Mouse (Mus musculus): ENCODE data around the gene Tipin. TPM values are rescaled to one million over a fixed set of nuclear protein-coding genes. Genes with fewer than 3 reads are reported as not detected.

Tipin gene
- polyA plus RNA-seq, 1 experiment, result 40.8 TPM

DNA sequence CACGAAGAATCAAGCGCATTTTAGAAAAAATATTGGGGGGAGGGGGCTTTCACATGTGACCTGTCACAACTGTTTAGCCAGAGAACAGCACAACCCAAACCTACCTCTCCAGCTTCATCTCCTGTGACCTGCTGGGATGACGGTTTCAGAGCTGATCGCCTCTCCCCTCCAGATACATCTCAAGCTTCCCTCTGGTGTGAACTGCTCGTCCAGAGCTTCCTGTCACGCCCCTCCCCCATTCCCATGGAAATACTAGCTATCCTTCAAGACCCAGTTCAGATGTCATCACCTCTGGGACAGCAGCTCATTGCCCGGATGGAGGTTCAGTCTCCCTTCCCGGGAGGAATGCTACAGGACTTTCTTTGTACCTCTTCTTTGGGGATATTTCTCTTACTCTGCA, 40.7 kb upstream of the Tipin start:
- no peak for DNase-seq
- no peak overlapping the region for H3K4me3 ChIP-seq (replicated peaks; ENCODE audit: insufficient read depth, low read depth, low read length)
- 64% methylated on average over 8 of the region's 8 CpGs for WGBS

DNA sequence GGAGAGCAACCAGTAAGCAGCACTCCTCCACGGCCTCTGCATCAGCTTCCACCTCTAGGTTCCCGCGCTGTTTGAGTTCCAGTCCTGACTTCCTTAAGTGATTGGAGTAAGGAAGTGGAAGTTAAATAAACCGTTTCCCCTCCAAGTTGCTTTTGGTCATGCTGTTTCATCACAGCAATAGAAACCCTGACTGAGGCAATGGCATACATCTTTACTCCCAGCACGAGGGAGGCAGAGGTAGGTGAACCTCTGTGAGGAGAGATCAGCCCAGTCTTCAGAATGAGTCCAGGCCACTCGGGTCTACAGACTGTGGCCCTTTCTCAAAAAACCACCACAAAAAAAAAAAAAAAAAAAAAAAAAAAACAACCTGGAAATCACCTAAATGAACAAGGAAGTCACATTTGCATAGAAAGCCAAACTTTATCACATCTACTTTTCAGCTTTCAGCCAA, 39.0 kb upstream of the Tipin start:
- no peaks in the 10 kb centered on the region; the same call in 1 of the 2 replicates for H3K4me1 ChIP-seq (ENCODE audit: control insufficient read depth, insufficient read depth, low read length)
- WGBS, result 82% methylated on average over 6 of the region's 6 CpGs

More for the DNA sequence above, 40.7 kb upstream of the Tipin start:
- Histone ChIP-seq H3K27me3 (ENCODE audit: control insufficient read depth, insufficient read depth, low read length) (no peaks in the 10 kb centered on the region), H3K4me1 (ENCODE audit: control insufficient read depth, insufficient read depth, low read length) (no peaks in the 10 kb centered on the region; the same call in 1 of the 2 replicates), H3K27ac (ENCODE audit: insufficient read depth, low read length) (no peak overlapping the region)
- TF ChIP-seq CTCF (IDR thresholded peaks at IDR 0.05; ENCODE audit: borderline replicate concordance, insufficient read depth, low read depth, low read length) (no peak), POLR2A (IDR thresholded peaks at IDR 0.05; ENCODE audit: borderline replicate concordance, insufficient read depth, low read length) (no peak)

DNA sequence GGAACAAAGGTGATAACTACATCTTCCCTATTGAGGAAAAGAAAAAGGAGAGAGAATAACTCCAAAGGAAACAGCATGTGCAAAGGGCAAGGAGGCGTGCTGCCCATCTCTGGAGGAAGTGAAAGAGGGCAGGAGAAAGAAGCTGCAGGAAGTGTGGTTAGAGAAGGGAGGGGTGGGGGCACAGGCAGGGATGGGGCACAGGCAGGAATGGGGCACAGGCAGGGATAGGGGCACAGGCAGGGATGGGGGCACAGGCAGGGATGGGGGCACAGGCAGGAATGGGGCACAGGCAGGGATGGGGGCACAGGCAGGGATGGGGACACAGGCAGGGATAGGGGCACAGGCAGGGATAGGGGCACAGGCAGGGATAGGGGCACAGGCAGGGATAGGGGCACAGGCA, 32.0 kb upstream of the Tipin start:
- no peak for DNase-seq
- 90% methylated on average over 1 of the region's 1 CpGs for WGBS
- Histone ChIP-seq H3K4me3 (replicated peaks; ENCODE audit: insufficient read depth, low read depth, low read length) (no peak overlapping the region), H3K27ac (ENCODE audit: insufficient read depth, low read length) (no peak overlapping the region), H3K27me3 (ENCODE audit: control insufficient read depth, insufficient read depth, low read length) (no peaks in the 10 kb centered on the region), H3K4me1 (ENCODE audit: control insufficient read depth, insufficient read depth, low read length) (no peaks in the 10 kb centered on the region; the same call in 1 of the 2 replicates)
- TF ChIP-seq CTCF (IDR thresholded peaks at IDR 0.05; ENCODE audit: borderline replicate concordance, insufficient read depth, low read depth, low read length), result no peak
- TF ChIP-seq POLR2A (IDR thresholded peaks at IDR 0.05; ENCODE audit: borderline replicate concordance, insufficient read depth, low read length), result no peak

More for the DNA sequence above, 39.0 kb upstream of the Tipin start:
- TF ChIP-seq CTCF (IDR thresholded peaks at IDR 0.05; ENCODE audit: borderline replicate concordance, insufficient read depth, low read depth, low read length) (no peak), POLR2A (IDR thresholded peaks at IDR 0.05; ENCODE audit: borderline replicate concordance, insufficient read depth, low read length) (no peak)
- Histone ChIP-seq H3K4me3 (replicated peaks; ENCODE audit: insufficient read depth, low read depth, low read length) (no peak overlapping the region), H3K27ac (ENCODE audit: insufficient read depth, low read length) (no peak overlapping the region), H3K27me3 (ENCODE audit: control insufficient read depth, insufficient read depth, low read length) (no peaks in the 10 kb centered on the region)
- DNase-seq, result no peak

DNA sequence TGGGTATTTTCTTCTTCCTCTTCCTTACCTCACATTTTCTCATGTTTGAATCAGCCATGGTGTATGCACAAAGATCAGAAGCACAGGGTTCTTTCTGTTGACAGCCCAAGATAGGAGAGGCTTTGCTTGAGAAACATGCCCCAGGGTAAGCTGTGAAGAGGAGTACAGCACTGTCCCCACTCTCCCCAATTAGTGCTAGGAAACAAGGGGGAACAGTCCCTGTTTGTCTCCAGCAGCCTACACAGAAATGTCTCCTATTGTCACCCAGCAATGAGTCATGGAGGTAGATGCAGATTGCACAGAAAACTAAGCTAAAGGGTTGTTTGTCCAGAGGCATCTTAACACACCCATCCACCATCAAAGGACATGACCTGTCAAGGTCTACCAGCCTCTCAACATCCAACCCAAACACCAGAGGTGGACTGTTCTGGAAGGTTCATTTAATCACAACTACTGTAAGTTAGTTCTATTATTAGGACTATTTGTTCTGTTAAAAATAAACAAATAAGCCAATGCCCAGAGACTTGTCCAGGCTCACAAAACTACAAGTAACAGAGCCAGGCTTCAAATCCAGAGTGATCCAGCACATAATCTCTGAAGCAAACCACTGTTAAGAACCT, 31.2 kb upstream of the Tipin start:
- H3K4me1 ChIP-seq (ENCODE audit: control insufficient read depth, insufficient read depth, low read length), result no peaks in the 10 kb centered on the region; the same call in 1 of the 2 replicates
- no peak overlapping the region for H3K27ac ChIP-seq (ENCODE audit: insufficient read depth, low read length)
- no peak overlapping the region for H3K4me3 ChIP-seq (replicated peaks; ENCODE audit: insufficient read depth, low read depth, low read length)
- DNase-seq, result no peak
- TF ChIP-seq CTCF (IDR thresholded peaks at IDR 0.05; ENCODE audit: borderline replicate concordance, insufficient read depth, low read depth, low read length) (no peak), POLR2A (IDR thresholded peaks at IDR 0.05; ENCODE audit: borderline replicate concordance, insufficient read depth, low read length) (no peak)
- H3K27me3 ChIP-seq (ENCODE audit: control insufficient read depth, insufficient read depth, low read length), result no peaks in the 10 kb centered on the region

DNA sequence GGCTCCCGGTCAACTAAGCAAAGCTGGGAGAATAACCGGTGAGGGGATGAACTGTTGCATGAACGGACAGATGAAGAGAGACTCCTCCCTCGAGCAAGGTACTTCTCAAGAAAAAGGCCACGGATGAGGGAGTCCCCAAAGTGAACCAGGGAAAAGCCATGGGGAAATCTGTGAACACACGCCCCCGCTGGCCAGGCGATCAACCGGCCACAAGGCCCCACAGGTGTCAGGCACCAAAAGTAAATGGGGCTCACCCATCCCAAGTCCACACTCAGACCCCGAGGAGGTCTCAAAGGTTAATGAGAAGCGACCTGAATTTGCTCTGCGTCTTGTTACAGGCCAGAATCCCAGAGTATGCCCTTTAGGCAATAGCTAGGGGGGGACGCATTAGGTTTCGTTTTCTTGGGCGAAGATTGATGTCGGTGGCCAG, 28.8 kb upstream of the Tipin start:
- no peak for TF ChIP-seq CTCF (IDR thresholded peaks at IDR 0.05; ENCODE audit: borderline replicate concordance, insufficient read depth, low read depth, low read length)
- no peak for TF ChIP-seq POLR2A (IDR thresholded peaks at IDR 0.05; ENCODE audit: borderline replicate concordance, insufficient read depth, low read length)
- DNase-seq, result peak; percentile 27 to 49
- Histone ChIP-seq H3K4me1 (ENCODE audit: control insufficient read depth, insufficient read depth, low read length) (no peaks in the 10 kb centered on the region; the same call in 1 of the 2 replicates), H3K27ac (ENCODE audit: insufficient read depth, low read length) (no peak overlapping the region), H3K4me3 (replicated peaks; ENCODE audit: insufficient read depth, low read depth, low read length) (peak overlapping the region; percentile 73), H3K27me3 (ENCODE audit: control insufficient read depth, insufficient read depth, low read length) (no peaks in the 10 kb centered on the region)
- under 1% methylated on average over 16 of the region's 16 CpGs for WGBS

DNA sequence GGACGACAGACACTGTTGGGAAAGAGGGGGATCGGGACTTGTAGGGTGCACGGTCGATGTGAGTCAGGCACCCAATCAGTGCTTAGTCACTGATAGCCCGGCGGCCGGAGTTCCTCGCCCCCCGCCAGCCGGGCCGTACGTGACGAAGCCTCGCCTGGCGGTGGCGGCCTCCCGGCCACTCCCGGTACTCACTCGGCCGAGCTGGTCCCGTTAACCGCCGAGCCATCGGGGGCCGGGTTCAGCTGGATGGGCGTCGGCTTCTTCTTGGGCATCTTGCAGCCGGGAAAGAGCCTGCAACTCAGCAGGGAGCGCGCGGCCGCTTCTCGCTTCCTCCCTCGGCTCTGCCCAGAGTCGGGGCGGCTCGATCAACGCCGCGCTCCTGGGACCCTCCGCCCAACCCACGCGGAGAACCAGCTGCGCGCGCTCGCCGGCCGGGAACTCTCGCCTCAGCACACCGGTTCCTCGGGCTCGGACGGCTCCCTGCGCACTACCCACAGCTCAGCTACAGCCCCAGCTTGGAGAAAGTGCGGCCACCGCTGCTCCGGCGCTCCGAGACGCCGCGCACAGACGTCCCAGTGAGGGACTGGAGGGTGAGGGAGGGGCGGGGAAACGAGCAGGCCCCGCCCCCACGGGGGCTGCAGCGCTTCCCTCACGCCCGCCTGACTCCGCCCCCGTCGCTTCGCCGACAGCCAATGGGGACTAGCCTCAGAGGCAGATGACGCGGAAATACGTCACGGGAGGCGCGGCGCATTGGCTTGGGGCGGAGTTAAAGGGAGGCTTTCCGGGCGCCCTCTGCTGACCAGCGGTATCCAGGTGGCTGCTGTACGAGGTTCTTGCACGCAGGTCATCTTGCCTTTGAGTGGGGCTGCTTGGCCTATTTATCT, 28.1 kb upstream of the Tipin start, which contains the start of gene Map2k1:
Map2k1 (minus strand) TSS at position 611 of the 884 bp plus-strand sequence.
- Histone ChIP-seq H3K4me1 (ENCODE audit: control insufficient read depth, insufficient read depth, low read length) (no peaks in the 10 kb centered on the region; the same call in 1 of the 2 replicates), H3K4me3 (replicated peaks; ENCODE audit: insufficient read depth, low read depth, low read length) (peak within 1 kb of the TSS; percentile 73), H3K27ac (ENCODE audit: insufficient read depth, low read length) (peak within 1 kb of the TSS; percentile 38; the same call in 1 of the 2 replicates), H3K27me3 (ENCODE audit: control insufficient read depth, insufficient read depth, low read length) (no peaks in the 10 kb centered on the region)
- under 1% methylated on average over 89 of the region's 89 CpGs for WGBS
- TF ChIP-seq CTCF (IDR thresholded peaks at IDR 0.05; ENCODE audit: borderline replicate concordance, insufficient read depth, low read depth, low read length) (peak; percentile 66; the same call in 1 of the 2 replicates), POLR2A (IDR thresholded peaks at IDR 0.05; ENCODE audit: borderline replicate concordance, insufficient read depth, low read length) (peak; percentile 88)
- DNase-seq, result peak; percentile 100

DNA sequence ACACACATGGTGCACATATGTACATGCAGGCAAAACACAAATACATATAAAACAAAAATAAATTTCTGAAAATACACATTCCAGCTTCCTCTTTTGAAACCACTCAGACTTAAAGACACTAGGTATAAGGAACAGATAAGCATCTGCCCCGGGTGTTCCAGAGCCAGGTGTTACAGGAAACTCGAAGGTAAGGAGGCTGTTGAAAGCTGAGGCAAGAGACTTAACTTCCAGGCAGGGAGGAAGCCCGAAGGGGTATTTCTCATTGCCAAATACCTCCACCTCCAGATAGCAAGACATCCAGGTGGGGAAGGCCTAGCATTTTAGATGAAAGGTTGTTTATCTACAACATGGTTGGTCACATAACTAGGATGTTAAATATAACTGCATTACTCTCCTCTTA, 26.0 kb upstream of the Tipin start:
- 85% methylated on average over 3 of the region's 3 CpGs for WGBS
- no peak for TF ChIP-seq POLR2A (IDR thresholded peaks at IDR 0.05; ENCODE audit: borderline replicate concordance, insufficient read depth, low read length)
- no peak for TF ChIP-seq CTCF (IDR thresholded peaks at IDR 0.05; ENCODE audit: borderline replicate concordance, insufficient read depth, low read depth, low read length)
- DNase-seq, result no peak
- Histone ChIP-seq H3K4me3 (replicated peaks; ENCODE audit: insufficient read depth, low read depth, low read length) (no peak overlapping the region), H3K27ac (ENCODE audit: insufficient read depth, low read length) (no peak overlapping the region), H3K4me1 (ENCODE audit: control insufficient read depth, insufficient read depth, low read length) (no peaks in the 10 kb centered on the region; the same call in 1 of the 2 replicates), H3K27me3 (ENCODE audit: control insufficient read depth, insufficient read depth, low read length) (no peaks in the 10 kb centered on the region)
